Mouse (Mus musculus): ENCODE measurements around the gene Vstm2b.

DNA sequence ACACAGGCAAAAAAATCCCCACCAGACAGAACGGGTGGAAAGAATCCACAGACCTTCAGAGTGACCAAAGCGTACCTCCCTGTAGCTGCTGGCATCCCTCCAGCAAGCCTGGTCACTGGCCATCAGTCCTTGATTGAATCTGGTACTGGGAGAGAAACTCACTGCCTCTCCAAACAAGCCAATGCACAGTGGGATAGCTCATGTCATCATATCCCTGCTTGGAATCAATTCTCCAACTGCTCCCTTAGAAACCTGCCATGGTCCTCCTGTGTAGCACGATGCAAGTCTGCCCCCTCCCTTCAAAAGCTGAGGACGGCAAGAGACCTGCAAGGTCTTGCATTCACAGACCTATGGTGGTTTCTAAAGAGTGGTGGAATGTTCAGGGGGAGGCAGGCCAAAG is 1.2 kb upstream of the Vstm2b start:
- TF ChIP-seq CTCF (IDR thresholded peaks at IDR 0.05; ENCODE audit: borderline replicate concordance, insufficient read depth, low read depth, low read length), result no peak
- TF ChIP-seq POLR2A (IDR thresholded peaks at IDR 0.05; ENCODE audit: borderline replicate concordance, insufficient read depth, low read length), result no peak
